Mouse (Mus musculus): ENCODE data around the gene Gm49405.

- TF ChIP-seq CTCF (IDR thresholded peaks at IDR 0.05; ENCODE audit: low read depth, low read length) (no peak), POLR2A (IDR thresholded peaks at IDR 0.05; ENCODE audit: borderline replicate concordance, low read depth, low read length) (no peak)
Measured at GRCm38 (mm10) chr19:4032668-4033067, 32.2 kb downstream of the Gm49405 start.

All from bone marrow macrophage, adult 2 months (primary cell).